Mouse (Mus musculus): ENCODE data around the gene Sez6. TPM values are rescaled to one million over a fixed set of nuclear protein-coding genes. Genes with fewer than 3 reads are reported as not detected.

The Sez6 gene
- total and polyA plus RNA-seq, 2 experiments, result not detected

DNA sequence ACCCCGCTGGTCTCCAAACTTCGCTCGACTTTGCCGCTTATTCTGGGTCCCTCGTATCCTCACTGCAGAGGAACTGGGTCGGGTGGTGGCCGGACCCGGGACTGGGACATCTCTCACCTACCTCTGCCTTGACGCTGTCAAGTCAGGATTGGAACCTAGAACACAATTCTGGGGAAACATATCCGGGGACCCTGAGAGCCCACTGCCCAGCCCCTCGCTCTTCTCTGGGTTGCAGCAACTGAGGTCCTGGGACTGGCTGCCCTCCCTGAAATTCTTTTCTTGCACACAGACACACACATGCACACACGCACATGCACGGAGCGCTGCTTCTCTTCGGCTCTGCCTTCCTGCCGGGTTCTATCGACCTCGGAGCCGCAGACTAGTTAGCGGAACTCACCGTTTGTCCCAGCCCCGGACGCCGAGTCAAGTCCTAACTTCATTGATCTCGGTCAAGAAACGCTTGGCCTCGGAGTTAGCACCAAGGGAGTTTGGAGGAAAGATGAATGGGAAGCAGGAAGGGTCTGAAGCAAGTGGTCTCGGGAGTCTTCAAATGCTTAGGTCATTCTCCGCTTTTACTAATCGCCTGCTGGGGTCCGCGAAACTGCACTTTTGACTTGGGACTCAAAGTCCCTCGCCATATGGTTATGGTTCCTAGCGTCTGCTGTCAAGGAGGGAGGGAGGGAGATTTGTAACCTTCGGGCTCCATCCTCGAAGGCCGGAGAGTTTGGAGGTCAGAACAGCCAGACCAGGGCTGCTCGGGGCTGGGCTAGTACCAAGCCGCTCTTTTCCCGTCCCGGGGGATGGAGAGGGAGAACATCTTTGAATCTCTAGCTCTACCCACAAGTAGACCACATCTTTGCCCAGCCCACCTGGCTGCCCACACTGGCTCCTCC is 1.2 kb downstream of the Sez6 start:
- 6% methylated on average over 41 of the region's 41 CpGs for WGBS
- Histone ChIP-seq H3K27me3 (ENCODE audit: control insufficient read depth, insufficient read depth, low read length) (peaks cover 31% of the 10 kb centered on the region), H3K27ac (replicated peaks; ENCODE audit: insufficient read depth, low read depth, low read length) (no peak overlapping the region), H3K79me2 (ENCODE audit: control insufficient read depth, insufficient read depth, low read length) (no peaks in the 10 kb centered on the region), H3K4me3 (ENCODE audit: insufficient read depth, low read depth, low read length) (no peak overlapping the region), H3K36me3 (ENCODE audit: control insufficient read depth, insufficient read depth, low read length) (no peaks in the 10 kb centered on the region), H3K9ac (ENCODE audit: low read depth, low read length) (no peak overlapping the region), H3K4me1 (ENCODE audit: control insufficient read depth, insufficient read depth, low read length) (0 out of 2 replicates have a peak, but pooled peaks cover 2% of the 10 kb centered on the region)
- DNase-seq (ENCODE audit: extremely low read depth, low read depth, low spot score), result no peak
- no peak for TF ChIP-seq CTCF (IDR thresholded peaks at IDR 0.05; ENCODE audit: low read depth, low read length)
- TF ChIP-seq POLR2A (IDR thresholded peaks at IDR 0.05; ENCODE audit: extremely low read depth, insufficient read depth, low read length), result no peak

DNA sequence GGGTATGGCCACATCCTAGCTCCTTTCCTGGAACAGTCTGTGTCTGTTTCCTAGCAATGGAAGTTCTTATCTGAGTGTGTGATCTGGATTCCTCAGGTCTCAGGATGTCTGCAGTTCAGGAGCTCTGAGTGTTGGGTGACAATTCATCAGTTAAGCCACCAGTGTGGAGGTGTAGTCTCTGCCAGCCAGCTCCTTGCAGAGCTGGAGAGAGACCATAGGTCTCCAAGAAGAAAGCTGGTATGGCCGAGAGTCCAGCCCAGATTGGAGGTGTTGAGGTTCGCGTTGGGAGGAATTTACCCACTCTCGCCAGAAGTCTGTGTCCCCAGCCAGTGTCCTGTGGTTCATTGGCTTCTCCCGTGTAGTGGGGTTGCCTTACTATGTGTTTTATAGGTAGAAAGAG is 2.0 kb downstream of the Sez6 start:
- DNase-seq (ENCODE audit: extremely low read depth, low read depth, low spot score), result no peak
- H3K27me3 ChIP-seq (ENCODE audit: control insufficient read depth, insufficient read depth, low read length), result peaks cover 31% of the 10 kb centered on the region

DNA sequence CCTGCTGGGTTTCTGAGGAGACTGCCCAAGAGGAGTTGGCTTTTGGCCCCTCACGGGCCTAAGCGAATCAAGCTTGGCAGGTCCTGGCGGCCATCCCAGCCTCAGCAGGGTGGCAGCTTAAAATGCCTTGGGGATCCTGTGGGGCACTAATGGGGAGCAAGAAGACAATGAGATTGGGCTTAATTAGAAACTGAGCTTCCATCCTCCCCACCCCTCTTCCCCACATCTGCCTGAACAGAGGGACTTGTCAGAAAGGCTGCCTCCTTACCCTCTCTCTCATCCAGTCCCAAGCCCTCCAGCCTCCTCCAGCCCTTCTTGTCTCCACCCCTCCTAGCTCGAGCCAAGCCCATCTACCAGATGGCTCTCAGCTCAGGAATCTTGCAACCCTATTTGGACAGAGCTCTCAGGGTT is 3.5 kb downstream of the Sez6 start:
- no peaks in the 10 kb centered on the region for H3K79me2 ChIP-seq (ENCODE audit: control insufficient read depth, insufficient read depth, low read length)
- H3K27ac ChIP-seq (replicated peaks; ENCODE audit: insufficient read depth, low read depth, low read length), result no peak overlapping the region
- DNase-seq (ENCODE audit: extremely low read depth, low read depth, low spot score), result no peak
- TF ChIP-seq CTCF (IDR thresholded peaks at IDR 0.05; ENCODE audit: low read depth, low read length) (no peak), POLR2A (IDR thresholded peaks at IDR 0.05; ENCODE audit: extremely low read depth, insufficient read depth, low read length) (no peak)
- H3K36me3 ChIP-seq (ENCODE audit: control insufficient read depth, insufficient read depth, low read length), result no peaks in the 10 kb centered on the region
- H3K27me3 ChIP-seq (ENCODE audit: control insufficient read depth, insufficient read depth, low read length), result peaks cover 31% of the 10 kb centered on the region
- H3K4me3 ChIP-seq (ENCODE audit: insufficient read depth, low read depth, low read length), result no peak overlapping the region
- no peak overlapping the region for H3K9ac ChIP-seq (ENCODE audit: low read depth, low read length)
- 14% methylated on average over 4 of the region's 4 CpGs for WGBS
- 0 out of 2 replicates have a peak, but pooled peaks cover 2% of the 10 kb centered on the region for H3K4me1 ChIP-seq (ENCODE audit: control insufficient read depth, insufficient read depth, low read length)

More for the DNA sequence above, 2.0 kb downstream of the Sez6 start:
- Histone ChIP-seq H3K79me2 (ENCODE audit: control insufficient read depth, insufficient read depth, low read length) (no peaks in the 10 kb centered on the region), H3K9ac (ENCODE audit: low read depth, low read length) (no peak overlapping the region), H3K4me1 (ENCODE audit: control insufficient read depth, insufficient read depth, low read length) (0 out of 2 replicates have a peak, but pooled peaks cover 2% of the 10 kb centered on the region), H3K27ac (replicated peaks; ENCODE audit: insufficient read depth, low read depth, low read length) (no peak overlapping the region), H3K4me3 (ENCODE audit: insufficient read depth, low read depth, low read length) (no peak overlapping the region), H3K36me3 (ENCODE audit: control insufficient read depth, insufficient read depth, low read length) (no peaks in the 10 kb centered on the region)
- 46% methylated on average over 5 of the region's 5 CpGs for WGBS
- TF ChIP-seq CTCF (IDR thresholded peaks at IDR 0.05; ENCODE audit: low read depth, low read length) (no peak), POLR2A (IDR thresholded peaks at IDR 0.05; ENCODE audit: extremely low read depth, insufficient read depth, low read length) (no peak)

GRCm38 (mm10) chr11:77934568-77935311 is 4.1 kb downstream of the Sez6 start:
- Histone ChIP-seq H3K79me2 (ENCODE audit: control insufficient read depth, insufficient read depth, low read length) (no peaks in the 10 kb centered on the region), H3K4me1 (ENCODE audit: control insufficient read depth, insufficient read depth, low read length) (0 out of 2 replicates have a peak, but pooled peaks cover 2% of the 10 kb centered on the region), H3K27ac (replicated peaks; ENCODE audit: insufficient read depth, low read depth, low read length) (no peak overlapping the region), H3K27me3 (ENCODE audit: control insufficient read depth, insufficient read depth, low read length) (peaks cover 31% of the 10 kb centered on the region), H3K4me3 (ENCODE audit: insufficient read depth, low read depth, low read length) (no peak overlapping the region), H3K36me3 (ENCODE audit: control insufficient read depth, insufficient read depth, low read length) (no peaks in the 10 kb centered on the region), H3K9ac (ENCODE audit: low read depth, low read length) (no peak overlapping the region)
- no peak for TF ChIP-seq POLR2A (IDR thresholded peaks at IDR 0.05; ENCODE audit: extremely low read depth, insufficient read depth, low read length)
- no peak for TF ChIP-seq CTCF (IDR thresholded peaks at IDR 0.05; ENCODE audit: low read depth, low read length)
- WGBS, result 69% methylated on average over 5 of the region's 5 CpGs
- DNase-seq (ENCODE audit: extremely low read depth, low read depth, low spot score), result no peak

GRCm38 (mm10) chr11:77936846-77937245 is 6.2 kb downstream of the Sez6 start:
- 15% methylated on average over 8 of the region's 8 CpGs for WGBS
- Histone ChIP-seq H3K27ac (replicated peaks; ENCODE audit: insufficient read depth, low read depth, low read length) (no peak overlapping the region), H3K27me3 (ENCODE audit: control insufficient read depth, insufficient read depth, low read length) (peaks cover 21% of the 10 kb centered on the region), H3K9ac (ENCODE audit: low read depth, low read length) (no peak overlapping the region), H3K4me1 (ENCODE audit: control insufficient read depth, insufficient read depth, low read length) (no peaks in the 10 kb centered on the region), H3K79me2 (ENCODE audit: control insufficient read depth, insufficient read depth, low read length) (no peaks in the 10 kb centered on the region), H3K36me3 (ENCODE audit: control insufficient read depth, insufficient read depth, low read length) (no peaks in the 10 kb centered on the region), H3K4me3 (ENCODE audit: insufficient read depth, low read depth, low read length) (no peak overlapping the region)
- no peak for DNase-seq (ENCODE audit: extremely low read depth, low read depth, low spot score)
- TF ChIP-seq POLR2A (IDR thresholded peaks at IDR 0.05; ENCODE audit: extremely low read depth, insufficient read depth, low read length) (no peak), CTCF (IDR thresholded peaks at IDR 0.05; ENCODE audit: low read depth, low read length) (no peak)

Measured in liver, adult 2 months (tissue).